Mouse (Mus musculus): ENCODE data around the gene Gm3250. TPM values are rescaled to one million over a fixed set of nuclear protein-coding genes. Genes with fewer than 3 reads are reported as not detected.
"Not testable (repeated sequence)": the region's sequence is repeated elsewhere in the genome, so short reads cannot be mapped to it uniquely, and the experiment has no call there.

The Gm3250 gene
- total RNA-seq (2021): not detected
- long read RNA-seq, experiment 1: 0 reads
- long read RNA-seq, experiment 2: 0 reads

DNA sequence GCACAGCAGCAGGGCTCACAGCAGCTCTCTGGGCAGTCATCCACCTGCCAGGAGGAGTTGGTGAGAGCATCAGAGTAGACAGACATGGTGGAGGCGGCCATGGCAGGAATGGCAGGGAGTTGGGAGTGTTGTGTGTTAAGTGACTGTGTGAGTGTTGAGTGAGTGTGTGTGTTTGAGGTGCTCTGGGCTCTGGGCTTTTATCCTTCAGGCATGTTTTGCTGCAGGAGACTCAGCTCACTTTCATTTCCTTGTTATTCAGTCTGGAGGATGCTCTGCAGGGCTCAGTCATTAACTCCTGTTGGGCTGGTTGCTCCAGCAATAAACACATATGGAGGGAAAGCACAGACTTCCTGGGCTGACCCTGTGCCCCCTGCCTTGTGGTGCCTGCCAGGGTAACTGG lies at the start of gene Gm3250:
Gene Gm3250 (minus strand): TSS at position 101 of the 400 bp plus-strand sequence.
- DNase-seq (ENCODE audit: extremely low spot score in 1 of 2, low spot score in 2 of 2); H3K4me3 ChIP-seq; H3K27ac ChIP-seq; intact Hi-C loops (cut with DNase I): not testable (repeated sequence)

DNA sequence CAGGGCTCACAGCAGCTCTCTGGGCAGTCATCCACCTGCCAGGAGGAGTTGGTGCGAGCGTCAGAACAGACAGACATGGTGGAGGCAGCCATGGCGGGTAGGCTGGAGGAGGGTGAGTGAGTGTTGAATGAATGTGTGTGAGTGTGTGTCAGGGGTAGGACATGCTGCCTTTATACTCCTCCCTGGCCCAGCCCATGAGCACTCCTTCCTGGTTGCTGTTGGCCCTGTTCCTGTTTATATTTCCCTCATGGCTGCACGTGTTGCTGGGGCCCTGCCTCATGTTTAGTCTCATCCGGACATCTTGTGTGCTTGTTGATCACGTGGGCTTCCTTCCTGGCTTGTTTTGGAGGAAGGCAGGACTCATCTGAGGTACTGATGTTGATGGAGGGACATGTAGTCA lies 44.6 kb upstream of the Gm3250 start, which contains the start of gene Krtap10-4:
Gene Krtap10-4 (minus strand): TSS at position 145 of the 400 bp plus-strand sequence.
- H3K27ac ChIP-seq: no peak within 1 kb of the TSS
- intact Hi-C loops (cut with DNase I): no loop called here
- TF ChIP-seq CTCF (IDR thresholded peaks at IDR 0.05): no peak

DNA sequence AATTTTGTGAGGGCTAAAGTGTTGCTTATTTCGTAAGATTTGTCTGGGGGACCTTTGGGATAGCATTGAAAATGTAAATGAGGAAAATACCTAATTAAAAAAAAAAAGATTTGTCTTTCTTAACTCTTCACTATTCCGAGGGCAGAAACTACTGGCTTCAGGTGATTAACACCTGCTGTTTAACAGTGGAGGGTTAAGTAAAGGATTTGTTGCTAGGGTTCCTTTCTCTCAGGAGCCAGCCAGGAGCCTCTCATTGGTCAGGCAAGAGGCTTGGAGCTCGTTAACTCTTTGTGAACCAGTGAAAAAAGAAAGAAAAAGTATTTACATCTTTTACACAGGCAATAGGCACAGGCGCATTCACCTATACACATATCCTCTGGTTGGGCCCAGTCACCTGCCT lies 36.9 kb upstream of the Gm3250 start:
- intact Hi-C loops (cut with DNase I): no loop called here
- Histone ChIP-seq H3K4me3 (no peak overlapping the region), H3K27ac (no peak overlapping the region)
- no peak for TF ChIP-seq CTCF (IDR thresholded peaks at IDR 0.05)
- no peak for DNase-seq (ENCODE audit: extremely low spot score in 1 of 2, low spot score in 2 of 2)

More for the DNA sequence above, 44.6 kb upstream of the Gm3250 start, which contains the start of gene Krtap10-4:
- H3K4me3 ChIP-seq: no peak within 1 kb of the TSS
- no peak for DNase-seq (ENCODE audit: extremely low spot score in 1 of 2, low spot score in 2 of 2)

DNA sequence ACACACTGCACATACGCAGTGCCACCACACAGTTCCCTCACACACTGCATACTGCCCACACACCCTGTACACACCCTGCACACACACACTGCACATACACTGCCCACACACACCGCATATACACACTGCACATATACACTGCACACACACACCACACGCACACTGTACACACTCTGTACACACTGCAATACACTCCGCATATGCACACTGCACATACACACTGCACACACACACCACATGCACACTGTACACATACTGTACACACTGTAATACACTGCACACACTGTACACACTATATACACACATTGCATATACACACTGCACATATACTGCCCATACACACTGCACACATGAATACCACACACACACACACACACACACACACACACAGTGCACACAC lies 36.2 kb upstream of the Gm3250 start:
- no peak for DNase-seq (ENCODE audit: extremely low spot score in 1 of 2, low spot score in 2 of 2)
- intact Hi-C loops (cut with DNase I): no loop called here
- no peak for TF ChIP-seq CTCF (IDR thresholded peaks at IDR 0.05)
- Histone ChIP-seq H3K4me3 (no peak overlapping the region), H3K27ac (no peak overlapping the region)

DNA sequence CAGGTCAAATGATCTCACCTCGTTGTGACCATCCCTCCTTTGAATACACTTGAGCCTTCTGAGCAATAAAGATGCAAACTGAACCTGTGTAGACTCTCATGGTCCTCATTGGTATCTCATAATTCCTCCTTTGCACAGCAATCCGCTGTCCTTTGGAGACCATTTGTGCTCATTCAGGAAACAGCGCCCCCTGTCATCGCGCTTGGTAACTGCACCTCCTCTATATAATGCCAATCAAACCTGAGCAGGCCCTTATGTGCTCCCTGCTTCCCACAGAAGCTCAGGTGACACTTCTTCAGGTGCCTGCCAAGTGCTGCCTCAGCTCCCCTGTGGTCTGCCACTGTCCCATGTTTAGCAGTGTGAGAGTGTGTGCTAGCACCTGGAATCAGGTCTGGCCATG lies 33.2 kb upstream of the Gm3250 start:
- no peak overlapping the region for H3K4me3 ChIP-seq
- peak; percentile 52 for TF ChIP-seq CTCF (IDR thresholded peaks at IDR 0.05)
- no peak overlapping the region for H3K27ac ChIP-seq
- peak in 1 of 2 experiments; percentile 21 for DNase-seq (ENCODE audit: extremely low spot score in 1 of 2, low spot score in 2 of 2)
- intact Hi-C loops (cut with DNase I): no loop called here

DNA sequence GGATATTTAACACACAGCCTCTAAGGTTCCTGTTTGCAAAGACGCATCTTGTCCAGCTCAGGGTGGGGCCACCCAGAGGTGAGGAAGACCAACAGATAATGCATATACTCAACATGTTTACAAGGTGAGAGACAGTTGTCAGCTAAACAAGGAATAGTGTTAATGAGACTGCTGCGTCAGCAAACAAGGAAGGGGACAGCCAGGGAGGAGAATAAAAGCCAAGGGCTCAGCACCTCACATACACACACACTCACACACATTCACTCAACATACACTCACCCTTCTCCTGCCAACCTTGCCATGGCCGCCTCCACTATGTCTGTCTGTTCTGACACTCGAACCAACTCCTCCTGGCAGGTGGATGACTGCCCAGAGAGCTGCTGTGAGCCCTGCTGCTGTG lies 32.0 kb upstream of the Gm3250 start, which contains the start of gene Gm2696:
Gene Gm2696 (plus strand): TSS at position 301 of the 400 bp plus-strand sequence.
- intact Hi-C loops (cut with DNase I): no loop called here
- no peak for TF ChIP-seq CTCF (IDR thresholded peaks at IDR 0.05)
- H3K4me3 ChIP-seq: no peak within 1 kb of the TSS
- H3K27ac ChIP-seq: no peak within 1 kb of the TSS
- DNase-seq (ENCODE audit: extremely low spot score in 1 of 2, low spot score in 2 of 2): no peak

DNA sequence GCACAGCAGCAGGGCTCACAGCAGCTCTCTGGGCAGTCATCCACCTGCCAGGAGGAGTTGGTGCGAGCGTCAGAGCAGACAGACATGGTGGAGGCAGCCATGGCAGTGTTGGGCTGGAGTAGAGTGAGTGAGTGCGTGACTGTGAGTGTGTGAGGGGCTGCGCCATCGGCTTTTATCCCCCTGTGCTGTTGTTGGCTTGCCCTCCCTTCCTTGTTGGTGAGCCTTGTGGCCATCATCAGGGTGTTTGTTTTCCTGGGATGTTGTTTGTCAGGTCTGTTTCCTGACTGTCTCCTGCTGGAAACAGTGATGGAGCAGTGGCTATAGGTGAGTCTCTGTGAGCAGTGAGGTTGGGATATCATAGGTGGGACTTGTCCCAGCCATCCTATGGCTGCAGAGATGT lies 29.4 kb upstream of the Gm3250 start, which contains the start of gene Gm9507:
Gene Gm9507 (minus strand): TSS at position 101 of the 400 bp plus-strand sequence.
- no peak for DNase-seq (ENCODE audit: extremely low spot score in 1 of 2, low spot score in 2 of 2)
- Histone ChIP-seq H3K27ac (no peak within 1 kb of the TSS), H3K4me3 (no peak within 1 kb of the TSS)
- intact Hi-C loops (cut with DNase I): no loop called here
- TF ChIP-seq CTCF (IDR thresholded peaks at IDR 0.05): no peak

DNA sequence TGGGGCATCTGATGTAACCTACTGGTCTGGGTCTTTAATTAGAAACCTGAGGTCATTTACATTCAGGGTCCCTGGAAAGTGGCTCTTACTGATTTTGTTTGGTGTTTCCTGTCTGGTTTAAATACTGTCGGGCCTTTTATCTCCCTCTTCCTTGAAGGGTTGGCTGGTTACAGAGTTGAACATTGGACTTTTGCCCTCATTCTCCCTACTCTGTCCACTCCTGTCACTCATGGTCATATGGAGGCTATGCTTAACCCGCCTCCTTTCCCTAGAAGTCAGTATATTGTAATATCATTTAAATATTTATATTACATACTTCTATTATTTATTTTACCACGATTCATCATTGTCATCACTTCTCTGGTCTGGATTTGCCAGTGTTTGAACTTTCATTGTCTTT lies 21.8 kb upstream of the Gm3250 start:
- TF ChIP-seq CTCF (IDR thresholded peaks at IDR 0.05): no peak
- Histone ChIP-seq H3K27ac (no peak overlapping the region), H3K4me3 (no peak overlapping the region)
- no peak for DNase-seq (ENCODE audit: extremely low spot score in 1 of 2, low spot score in 2 of 2)
- intact Hi-C loops (cut with DNase I): no loop called here

DNA sequence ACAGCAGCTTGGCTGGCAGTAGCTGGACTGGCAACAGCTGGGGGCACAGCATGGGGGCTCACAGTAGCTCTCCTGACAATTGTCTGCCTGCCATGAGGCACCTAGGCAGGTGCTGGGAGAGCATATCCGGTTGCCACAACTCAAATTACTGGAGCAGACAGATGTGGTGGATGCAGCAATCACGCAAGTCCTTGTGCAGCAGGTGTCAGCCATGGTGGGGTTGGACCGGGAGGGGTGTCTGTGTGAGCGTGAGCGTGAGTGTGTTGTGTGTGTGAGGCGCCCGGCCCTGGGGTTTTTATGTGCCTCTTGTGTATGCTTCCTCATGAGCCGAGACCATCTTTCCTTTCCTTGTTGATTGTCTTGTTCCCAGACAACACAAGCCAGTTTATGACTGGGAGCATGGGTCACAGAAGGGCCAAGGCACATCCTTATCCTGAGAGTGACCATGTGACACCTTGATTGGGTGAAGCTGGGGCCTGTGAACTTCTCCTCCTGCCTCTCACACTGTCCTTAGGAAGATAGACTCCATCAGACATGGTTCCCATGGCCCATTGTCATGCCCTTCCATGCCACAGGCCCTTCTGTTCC lies 16.7 kb upstream of the Gm3250 start, which contains the start of gene Gm19668:
Gene Gm19668 (minus strand): TSS at position 213 of the 588 bp plus-strand sequence.
- intact Hi-C loops (cut with DNase I): loop anchor here (5.0 kb wide), 1 partner anchor 63 kb away; the partner anchor contains the start of gene Gm3285
- Histone ChIP-seq H3K4me3 (no peak within 1 kb of the TSS), H3K27ac (no peak within 1 kb of the TSS)
- DNase-seq (ENCODE audit: extremely low spot score in 1 of 2, low spot score in 2 of 2): no peak
- TF ChIP-seq CTCF (IDR thresholded peaks at IDR 0.05): no peak

DNA sequence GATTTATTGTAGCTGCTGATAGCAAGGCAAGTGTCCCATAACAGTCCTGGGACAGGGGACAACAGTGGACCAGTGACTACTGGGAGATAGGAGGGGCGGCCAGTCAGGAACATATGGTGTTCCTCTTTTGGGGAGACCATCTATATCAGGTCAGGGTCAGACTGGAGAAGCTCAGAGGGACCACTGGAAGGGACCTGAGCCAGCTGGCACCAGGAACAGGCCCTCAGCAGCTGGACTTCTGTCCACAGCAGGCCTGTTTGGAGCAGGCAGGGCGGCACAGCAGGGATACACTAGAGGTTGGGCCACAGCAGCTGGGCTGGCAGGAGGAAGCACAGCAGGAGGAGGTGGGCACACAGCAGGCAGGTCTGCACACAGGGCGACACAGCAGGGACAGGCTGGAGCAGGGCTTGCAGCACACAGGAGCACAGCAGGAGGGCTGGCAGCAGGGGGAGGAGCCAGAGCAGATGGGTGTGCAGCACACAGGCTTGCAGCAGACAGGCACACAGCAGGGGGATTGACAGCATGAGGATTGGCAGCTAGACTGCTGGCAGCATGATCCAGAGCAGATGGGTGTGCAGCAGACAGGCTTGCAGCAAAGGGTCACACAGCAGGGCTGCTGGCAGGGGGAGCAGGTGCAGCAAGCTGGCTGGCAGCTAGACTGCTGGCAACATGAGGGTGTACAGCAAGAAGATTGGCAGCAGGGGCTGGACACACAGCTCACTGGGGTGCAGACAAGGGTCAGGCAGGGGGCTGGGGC lies 16.0 kb upstream of the Gm3250 start:
- H3K4me3 ChIP-seq; H3K27ac ChIP-seq; DNase-seq (ENCODE audit: extremely low spot score in 1 of 2, low spot score in 2 of 2): not testable (repeated sequence)
- intact Hi-C loops (cut with DNase I): loop anchor here (5.0 kb wide), 1 partner anchor 64 kb away; the partner anchor contains the start of gene Gm3285

DNA sequence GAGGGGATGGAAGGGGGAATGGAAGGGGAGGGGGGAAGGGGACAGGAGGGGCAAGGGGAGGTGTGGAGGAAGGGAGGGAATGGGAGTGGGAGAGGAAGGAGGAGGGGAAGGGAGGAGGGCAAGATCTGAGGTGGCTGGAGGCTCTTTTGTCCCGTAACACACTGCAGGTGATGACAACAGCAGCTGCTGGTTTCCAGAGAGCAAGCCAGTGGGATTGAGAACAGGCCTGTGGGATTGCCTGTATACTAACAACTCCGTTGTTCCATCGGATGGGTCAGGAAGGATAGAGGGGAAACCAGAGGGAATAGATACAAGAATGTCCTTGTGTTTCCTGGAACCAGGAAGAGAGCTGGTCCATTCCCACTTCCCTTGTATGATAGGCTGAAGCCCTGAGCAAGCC lies 15.3 kb upstream of the Gm3250 start:
- no peak for TF ChIP-seq CTCF (IDR thresholded peaks at IDR 0.05)
- DNase-seq (ENCODE audit: extremely low spot score in 1 of 2, low spot score in 2 of 2): no peak
- Histone ChIP-seq H3K4me3 (no peak overlapping the region), H3K27ac (no peak overlapping the region)
- intact Hi-C loops (cut with DNase I): loop anchor here (5.0 kb wide), 1 partner anchor 65 kb away; the partner anchor contains the start of gene Gm3285

DNA sequence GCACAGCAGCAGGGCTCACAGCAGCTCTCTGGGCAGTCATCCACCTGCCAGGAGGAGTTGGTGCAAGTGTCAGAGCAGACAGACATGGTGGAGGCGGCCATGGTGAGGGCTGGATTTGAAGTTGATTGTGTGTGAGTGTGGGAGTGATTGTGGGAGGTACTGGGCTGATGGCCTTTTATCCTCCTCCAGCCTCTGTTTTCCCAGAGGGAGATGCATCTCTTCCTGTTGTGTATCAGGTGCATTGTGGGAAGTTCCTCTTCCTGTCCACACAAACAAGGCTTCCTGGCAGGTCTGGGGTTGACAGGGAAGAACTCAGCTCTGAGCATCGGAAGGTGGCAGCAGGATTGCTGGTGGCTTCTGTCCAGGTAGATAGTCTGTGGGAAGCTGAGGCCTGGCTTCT lies 12.6 kb upstream of the Gm3250 start, which contains the start of gene Gm9639:
Gene Gm9639 (minus strand): TSS at position 101 of the 400 bp plus-strand sequence.
- no peak for DNase-seq (ENCODE audit: extremely low spot score in 1 of 2, low spot score in 2 of 2)
- TF ChIP-seq CTCF (IDR thresholded peaks at IDR 0.05): no peak
- intact Hi-C loops (cut with DNase I): loop anchor here (5.0 kb wide), 1 partner anchor 67 kb away; the partner anchor contains the start of gene Gm3285
- Histone ChIP-seq H3K4me3 (no peak within 1 kb of the TSS), H3K27ac (no peak within 1 kb of the TSS)
